Mouse (Mus musculus) intestine, embryonic 16.5 days (tissue): ENCODE measurements around the gene Smim1. TPM values are rescaled to one million over a fixed set of nuclear protein-coding genes. Genes with fewer than 3 reads are reported as not detected.

Experiments
- ATAC-seq: fragments of 200-750 bp; cut with Nextera tagmentation; 2 replicates; pipeline ENCODE4 v1.8.0; 2017; ENCODE audit warnings: moderate TSS enrichment, moderate library complexity
- H3K27ac ChIP-seq: fragments of 300-500 bp; sonication (generic); 2 replicates; pipeline ENCODE4 v1.5.1; 2014; ENCODE audit warnings: mild to moderate bottlenecking, low read length
- H3K27me3 ChIP-seq: fragments of 300-500 bp; sonication (generic); replicated peaks from 2 replicates; pipeline ENCODE4 v1.6.1; 2014; ENCODE audit warnings: low read length, control low read depth, mixed read lengths; ENCODE audit not compliant: control insufficient read depth, insufficient read depth
- H3K36me3 ChIP-seq: fragments of 300-500 bp; sonication (generic); 2 replicates; pipeline ENCODE4 v1.6.1; 2014; ENCODE audit warnings: low read length, control low read depth; ENCODE audit not compliant: control insufficient read depth, insufficient read depth
- H3K4me1 ChIP-seq: fragments of 300-500 bp; sonication (generic); 2 replicates; pipeline ENCODE4 v1.6.1; 2014; ENCODE audit warnings: low read length, control low read depth, mixed read lengths; ENCODE audit not compliant: control insufficient read depth, insufficient read depth
- H3K4me2 ChIP-seq: fragments of 300-500 bp; sonication (generic); 2 replicates; pipeline ENCODE4 v1.6.1; 2014; ENCODE audit warnings: low read depth, low read length, control low read depth
- H3K4me3 ChIP-seq: fragments of 300-500 bp; sonication (generic); 2 replicates; pipeline ENCODE4 v1.5.1; 2014; ENCODE audit warnings: mild to moderate bottlenecking, low read length
- H3K9ac ChIP-seq: fragments of 300-500 bp; sonication (generic); 2 replicates; pipeline ENCODE4 v1.6.1; 2014; ENCODE audit warnings: low read depth, low read length
- H3K9me3 ChIP-seq: fragments of 300-500 bp; sonication (generic); 2 replicates; pipeline ENCODE4 v1.6.1; 2016; ENCODE audit warnings: low read length, control low read depth; ENCODE audit not compliant: control insufficient read depth
- WGBS: fragments of 180-500 bp; shearing (Covaris S2); extraction: QIAGEN DNeasy Blood & Tissue Kit; methylation state at CpG from one replicate; pipeline ENCODE4 v1.1.7; 2014; 5-methylcytosine and 5-hydroxymethylcytosine counted together
- polyA plus RNA-seq: library from polyadenylated mRNA; unstranded; fragments of >200 nt; fragmentation: Nextera tagmentation; extraction: Ambion mirVana; gene quantifications from 2 replicates; pipeline ENCODE4 v1.2.1, GENCODE M21; 2015

The Smim1 gene
- polyA plus RNA-seq, 1 experiment from 2014 or later = 183 TPM

DNA sequence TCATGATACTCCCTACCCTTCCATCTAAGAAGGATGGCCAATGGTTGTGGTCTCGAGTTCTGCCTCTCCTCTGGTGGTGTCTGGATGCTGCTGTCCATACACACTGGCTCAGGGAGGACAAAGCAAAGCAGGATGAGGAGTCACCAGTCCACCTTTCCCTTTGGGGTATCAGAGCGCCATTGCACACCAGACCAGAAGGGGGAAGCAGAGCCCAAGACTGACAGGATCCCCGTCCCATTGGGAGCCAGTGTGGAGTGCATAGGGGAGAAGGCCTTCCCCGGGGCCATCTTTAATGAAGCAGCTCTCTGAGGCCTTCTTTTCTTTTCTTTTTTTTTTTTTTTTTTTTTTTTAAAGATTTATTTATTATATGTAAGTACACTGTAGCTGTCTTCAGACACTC lies 27.0 kb upstream of the Smim1 start:
- WGBS = 58% methylated on average over 4 of the region's 4 CpGs
- no peak for ATAC-seq

DNA sequence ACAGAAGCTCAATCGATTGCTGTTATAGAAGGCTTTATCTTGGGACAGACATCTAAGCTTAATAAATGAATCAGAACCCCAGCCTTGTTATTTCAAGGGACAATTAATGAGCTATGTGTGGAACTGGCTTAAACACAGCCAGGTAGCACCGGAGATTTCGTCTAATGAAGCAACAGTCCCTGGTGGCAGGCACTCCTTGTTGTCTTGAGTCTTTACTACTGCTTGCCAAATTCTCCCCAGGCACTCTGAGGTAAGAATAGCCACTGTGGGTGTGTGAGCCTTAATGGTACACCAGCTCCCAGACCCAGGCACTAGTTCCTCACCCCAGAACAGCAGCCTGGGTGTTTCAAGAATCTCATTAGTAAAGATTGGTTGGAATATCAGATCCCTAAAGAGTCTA lies 25.4 kb upstream of the Smim1 start:
- 82% methylated on average over 3 of the region's 3 CpGs for WGBS
- Histone ChIP-seq H3K27me3 (no peaks in the 10 kb centered on the region), H3K4me3 (no peak overlapping the region), H3K9ac (no peak overlapping the region), H3K4me2 (no peak overlapping the region), H3K27ac (no peak overlapping the region), H3K36me3 (no peaks in the 10 kb centered on the region), H3K9me3 (no peaks in the 10 kb centered on the region), H3K4me1 (no peaks in the 10 kb centered on the region)
- ATAC-seq = no peak

More for the DNA sequence above, 27.0 kb upstream of the Smim1 start:
- H3K4me1 ChIP-seq = no peaks in the 10 kb centered on the region
- no peak overlapping the region for H3K9ac ChIP-seq
- H3K4me2 ChIP-seq = no peak overlapping the region
- H3K27me3 ChIP-seq = no peaks in the 10 kb centered on the region
- H3K27ac ChIP-seq = no peak overlapping the region
- no peaks in the 10 kb centered on the region for H3K36me3 ChIP-seq
- H3K4me3 ChIP-seq = no peak overlapping the region
- no peaks in the 10 kb centered on the region for H3K9me3 ChIP-seq

DNA sequence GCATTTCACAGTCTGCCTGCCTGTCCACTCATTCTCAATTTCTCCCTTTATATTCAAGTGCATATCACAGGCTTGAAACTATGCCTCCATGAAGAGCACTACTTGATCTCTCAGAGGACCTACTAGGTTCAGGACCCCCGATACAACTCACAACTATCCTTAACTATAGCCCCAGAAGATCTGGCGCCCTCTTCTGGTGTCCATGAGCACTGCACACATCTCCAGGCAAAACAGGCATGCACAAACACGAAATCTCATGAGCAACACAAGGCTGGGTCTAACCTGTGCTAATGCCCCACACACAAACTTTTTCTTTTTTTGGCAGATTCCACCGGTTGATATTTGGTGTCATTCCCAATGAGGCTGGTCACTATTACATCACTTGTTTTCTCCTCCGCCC lies 19.8 kb upstream of the Smim1 start:
- no peaks in the 10 kb centered on the region for H3K36me3 ChIP-seq
- H3K4me2 ChIP-seq = no peak overlapping the region
- 64% methylated on average over 5 of the region's 5 CpGs for WGBS
- no peak for ATAC-seq
- H3K9me3 ChIP-seq = no peaks in the 10 kb centered on the region
- no peaks in the 10 kb centered on the region for H3K27me3 ChIP-seq
- no peak overlapping the region for H3K27ac ChIP-seq
- H3K9ac ChIP-seq = no peak overlapping the region
- no peaks in the 10 kb centered on the region for H3K4me1 ChIP-seq
- no peak overlapping the region for H3K4me3 ChIP-seq

DNA sequence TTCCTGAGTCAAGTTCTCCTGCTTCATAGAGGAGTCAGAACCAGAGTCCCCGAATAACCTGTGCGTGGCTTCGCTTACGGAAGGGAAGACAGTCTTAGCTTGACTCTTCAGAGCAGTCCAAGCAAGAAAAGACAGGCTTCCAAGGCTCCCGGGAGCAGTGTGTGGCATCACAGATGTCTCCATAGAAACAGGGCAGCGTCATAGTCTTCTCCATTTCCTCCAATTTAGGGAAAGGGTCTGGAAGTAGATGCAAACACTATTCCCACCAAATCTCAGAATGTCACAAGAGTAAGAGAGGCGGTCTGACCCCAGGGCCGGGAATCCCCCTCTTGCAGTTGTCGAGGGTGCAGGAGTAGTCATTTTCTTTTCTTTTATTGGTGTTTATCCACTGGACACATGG lies 16.5 kb upstream of the Smim1 start, which contains the start of gene Ccdc27:
TSS of gene Ccdc27 (minus strand) at position 101 of the 400 bp plus-strand sequence.
- H3K27me3 ChIP-seq = no peaks in the 10 kb centered on the region
- H3K36me3 ChIP-seq = no peaks in the 10 kb centered on the region
- no peak within 1 kb of the TSS for H3K27ac ChIP-seq
- ATAC-seq = no peak
- H3K4me2 ChIP-seq = no peak within 1 kb of the TSS
- 79% methylated on average over 9 of the region's 9 CpGs for WGBS
- no peak within 1 kb of the TSS for H3K9ac ChIP-seq
- H3K4me1 ChIP-seq = no peaks in the 10 kb centered on the region
- H3K9me3 ChIP-seq = no peaks in the 10 kb centered on the region
- H3K4me3 ChIP-seq = no peak within 1 kb of the TSS

DNA sequence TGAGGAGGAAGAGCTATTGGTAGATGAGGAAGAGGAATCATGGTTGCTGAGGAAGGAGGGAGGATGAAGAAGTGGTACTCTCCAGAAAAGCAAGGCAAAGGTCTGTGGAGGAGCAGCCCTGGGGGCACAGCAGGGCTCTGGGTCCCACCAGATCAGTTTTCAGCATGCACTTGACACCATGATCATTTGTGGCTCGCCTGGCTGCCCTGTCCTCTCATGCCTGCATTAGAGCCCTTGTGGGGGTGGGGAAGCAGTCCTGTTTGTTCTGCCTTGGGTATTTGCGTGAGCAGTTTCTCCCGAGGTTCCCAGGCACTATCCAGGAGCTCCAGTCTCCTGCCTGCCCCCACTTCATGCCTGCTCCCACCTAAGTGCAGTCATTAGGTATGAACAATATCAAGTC lies 11.1 kb upstream of the Smim1 start:
- Histone ChIP-seq H3K4me2 (no peak overlapping the region), H3K4me1 (no peaks in the 10 kb centered on the region), H3K36me3 (no peaks in the 10 kb centered on the region), H3K9ac (no peak overlapping the region), H3K4me3 (no peak overlapping the region), H3K27ac (no peak overlapping the region), H3K9me3 (no peaks in the 10 kb centered on the region), H3K27me3 (no peaks in the 10 kb centered on the region)
- WGBS = 22% methylated on average over 3 of the region's 3 CpGs
- no peak for ATAC-seq

DNA sequence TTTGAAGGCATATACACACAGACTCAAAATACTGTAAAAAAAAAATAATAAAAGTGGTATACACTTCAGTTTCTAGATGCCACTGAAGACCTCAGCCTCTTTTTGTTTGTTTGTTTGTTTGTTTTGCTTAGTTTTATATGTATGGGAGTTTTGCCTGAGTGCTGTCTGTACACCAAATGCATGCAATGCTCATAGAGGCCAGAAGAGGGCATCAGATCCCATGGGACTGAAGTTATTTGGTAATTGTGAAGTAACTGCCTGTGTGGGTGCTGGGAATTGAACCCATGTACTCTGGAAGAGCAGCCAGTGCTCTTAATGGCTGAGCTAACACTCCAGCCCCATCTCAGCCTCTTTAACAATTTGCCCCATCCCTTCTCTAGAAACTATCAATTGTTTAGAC lies 2.6 kb upstream of the Smim1 start:
- no peak overlapping the region for H3K27ac ChIP-seq
- no peak for ATAC-seq
- H3K27me3 ChIP-seq = no peaks in the 10 kb centered on the region

DNA sequence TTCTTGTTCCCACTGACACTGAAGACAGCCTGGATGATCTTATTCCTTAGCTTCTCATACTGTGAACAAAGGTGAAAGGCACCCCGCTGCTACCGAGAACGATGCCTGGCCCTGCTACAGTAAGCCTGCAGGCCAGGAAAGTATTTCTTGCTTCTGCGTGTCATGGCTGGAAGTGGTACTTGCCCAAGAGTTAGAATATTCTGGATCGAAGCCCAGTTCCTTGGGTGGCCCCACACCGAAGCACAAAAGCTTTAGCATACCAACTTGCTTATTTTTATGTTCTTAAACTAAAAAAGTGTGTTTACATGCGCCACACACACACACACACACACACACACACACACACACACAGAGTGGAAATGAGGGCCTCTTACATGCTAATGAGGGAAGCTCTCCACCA lies 2.0 kb upstream of the Smim1 start:
- WGBS = 71% methylated on average over 7 of the region's 7 CpGs
- no peak overlapping the region for H3K9ac ChIP-seq
- no peak overlapping the region for H3K4me2 ChIP-seq
- no peak for ATAC-seq
- H3K4me1 ChIP-seq = peaks cover 22% of the 10 kb centered on the region
- no peak overlapping the region for H3K27ac ChIP-seq
- H3K36me3 ChIP-seq = no peaks in the 10 kb centered on the region
- H3K9me3 ChIP-seq = no peaks in the 10 kb centered on the region
- no peaks in the 10 kb centered on the region for H3K27me3 ChIP-seq
- H3K4me3 ChIP-seq = no peak overlapping the region

More for the DNA sequence above, 2.6 kb upstream of the Smim1 start:
- Histone ChIP-seq H3K4me3 (no peak overlapping the region), H3K36me3 (no peaks in the 10 kb centered on the region), H3K4me2 (no peak overlapping the region), H3K4me1 (peaks cover 16% of the 10 kb centered on the region), H3K9me3 (no peaks in the 10 kb centered on the region), H3K9ac (no peak overlapping the region)

DNA sequence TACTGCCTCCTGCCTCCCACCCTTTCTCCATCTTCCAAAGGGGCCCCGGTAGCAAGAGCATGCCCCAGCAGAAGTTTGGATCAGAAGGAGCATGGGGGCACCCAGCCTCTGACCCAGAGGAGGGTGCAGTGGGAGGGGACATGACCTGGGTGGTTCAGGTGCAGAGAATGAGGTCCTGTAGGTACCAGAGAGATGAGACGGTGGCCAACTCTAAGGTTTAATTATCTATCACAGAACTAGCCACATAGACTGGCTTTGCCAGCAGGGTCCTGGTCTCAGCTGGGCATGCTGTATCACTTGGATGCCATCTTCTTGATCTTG lies 371 bp upstream of the Smim1 start:
- peaks cover 33% of the 10 kb centered on the region for H3K4me1 ChIP-seq
- H3K36me3 ChIP-seq = peaks cover 8% of the 10 kb centered on the region
- peak overlapping the region; percentile 71 for H3K4me2 ChIP-seq
- WGBS = 26% methylated on average over 2 of the region's 2 CpGs
- peak overlapping the region; percentile 86; the same call in 1 of the 2 replicates for H3K27ac ChIP-seq
- no peaks in the 10 kb centered on the region for H3K27me3 ChIP-seq
- H3K4me3 ChIP-seq = peak overlapping the region; percentile 60
- H3K9ac ChIP-seq = peak overlapping the region; percentile 71
- no peak for ATAC-seq
- H3K9me3 ChIP-seq = no peaks in the 10 kb centered on the region

DNA sequence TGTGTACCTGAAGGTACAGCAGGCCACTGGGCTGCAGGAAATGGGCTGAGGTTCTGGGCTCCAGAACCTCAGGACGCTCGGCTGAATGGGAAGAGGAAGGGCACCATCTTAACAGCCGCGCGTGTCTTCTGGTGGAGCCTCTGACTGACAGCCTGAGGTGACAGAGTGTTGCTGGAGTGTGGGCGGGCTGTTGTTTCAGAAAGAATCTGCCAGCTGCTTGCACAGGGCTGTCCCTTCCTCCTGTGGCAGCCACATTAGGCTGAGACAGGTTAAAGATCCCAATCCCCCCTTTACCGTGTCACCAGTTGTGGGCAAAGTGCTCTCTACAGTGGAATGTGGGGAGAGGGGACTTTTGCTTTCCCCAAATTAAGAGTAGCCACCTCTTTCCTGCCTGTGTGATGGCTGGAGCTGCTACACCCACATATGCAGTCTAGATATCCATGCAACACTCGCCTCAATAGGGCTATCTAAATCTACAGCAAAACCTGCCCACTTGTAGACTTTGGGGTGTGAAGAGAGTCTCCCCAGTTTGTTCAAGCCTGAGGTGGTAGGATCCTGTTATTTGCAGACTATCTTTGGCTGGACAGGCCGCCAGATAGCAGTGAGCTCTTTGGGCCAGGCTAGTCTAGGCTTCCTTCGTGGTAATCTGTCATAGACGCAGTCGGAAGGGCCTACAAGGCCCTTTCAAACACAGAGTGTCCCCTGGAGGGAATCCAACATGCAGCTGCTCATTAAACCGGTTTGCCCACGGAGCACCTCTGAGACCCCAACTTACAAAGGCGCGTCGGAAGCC lies 1.1 kb downstream of the Smim1 start:
- WGBS = 20% methylated on average over 17 of the region's 17 CpGs

More for the DNA sequence above, 1.1 kb downstream of the Smim1 start:
- H3K9ac ChIP-seq = peak overlapping the region; percentile 71
- no peaks in the 10 kb centered on the region for H3K9me3 ChIP-seq
- H3K4me1 ChIP-seq = peaks cover 33% of the 10 kb centered on the region
- peak overlapping the region; percentile 71 for H3K4me2 ChIP-seq
- ATAC-seq = no peak
- peaks cover 14% of the 10 kb centered on the region for H3K36me3 ChIP-seq
- peak overlapping the region; percentile 60 for H3K4me3 ChIP-seq
- no peaks in the 10 kb centered on the region for H3K27me3 ChIP-seq
- peak overlapping the region; percentile 86 for H3K27ac ChIP-seq
